Mouse (Mus musculus): Measurements from ENCODE around the gene Trim14. TPM values are rescaled to one million over a fixed set of nuclear protein-coding genes. Genes with fewer than 3 reads are reported as not detected.

Trim14 gene
- polyA plus RNA-seq, 1 experiment from 2014 or later = 0.78 TPM

DNA sequence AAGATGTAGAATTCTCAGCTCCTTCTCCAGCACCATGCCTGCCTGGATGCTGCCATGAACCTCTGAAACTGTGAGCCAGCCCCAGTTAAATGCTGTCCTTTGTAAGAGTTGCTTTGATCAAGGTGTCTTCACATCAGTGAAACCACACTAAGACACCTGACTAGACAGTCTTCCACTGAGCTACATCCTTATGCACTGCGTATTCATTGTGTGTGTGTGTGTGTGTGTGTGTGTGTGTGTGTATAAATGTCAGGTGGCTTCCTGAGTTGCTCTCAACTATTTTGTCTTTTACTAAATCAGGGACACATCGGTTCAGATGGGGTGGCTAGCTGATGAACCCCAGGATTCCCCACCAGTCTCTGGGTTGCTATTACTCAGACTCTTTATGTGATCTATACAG is 56.9 kb downstream of the Trim14 start:
- Histone ChIP-seq H3K27ac (no peak overlapping the region), H3K9me3 (replicated peaks) (no peaks in the 10 kb centered on the region), H3K4me1 (no peaks in the 10 kb centered on the region), H3K4me3 (no peak overlapping the region; the same call in 1 of the 2 replicates), H3K36me3 (peaks cover 47% of the 10 kb centered on the region), H3K27me3 (ENCODE audit: low read depth, poor library complexity, severe bottlenecking) (no peaks in the 10 kb centered on the region)
- no peak for DNase-seq (ENCODE audit: low spot score)
- 93% methylated on average over 2 of the region's 2 CpGs for WGBS

DNA sequence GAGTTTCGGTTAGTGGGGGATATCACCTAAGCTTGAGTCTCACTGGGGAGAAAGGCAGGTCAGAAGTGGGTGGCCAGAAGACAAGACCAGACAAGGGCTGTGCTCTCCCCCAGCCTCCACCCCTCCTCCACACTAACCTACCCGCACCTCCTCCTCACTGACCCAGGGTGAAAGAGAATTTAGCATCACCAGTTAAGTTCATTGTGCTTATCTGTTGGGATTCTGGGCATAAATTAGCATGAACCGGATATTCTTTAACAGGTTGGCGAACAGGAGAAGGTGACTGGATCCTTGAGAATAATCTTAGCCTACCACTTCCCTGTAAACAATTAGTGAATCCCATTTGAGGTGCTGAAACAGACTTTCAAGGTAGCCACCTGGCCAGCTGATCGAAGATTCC is 60.8 kb downstream of the Trim14 start:
- Histone ChIP-seq H3K4me1 (no peaks in the 10 kb centered on the region), H3K27me3 (ENCODE audit: low read depth, poor library complexity, severe bottlenecking) (no peaks in the 10 kb centered on the region), H3K9me3 (replicated peaks) (no peaks in the 10 kb centered on the region), H3K27ac (no peak overlapping the region), H3K36me3 (peaks cover 86% of the 10 kb centered on the region), H3K4me3 (no peak overlapping the region)
- no peak for DNase-seq (ENCODE audit: low spot score)
- WGBS = 93% methylated on average over 5 of the region's 5 CpGs

DNA sequence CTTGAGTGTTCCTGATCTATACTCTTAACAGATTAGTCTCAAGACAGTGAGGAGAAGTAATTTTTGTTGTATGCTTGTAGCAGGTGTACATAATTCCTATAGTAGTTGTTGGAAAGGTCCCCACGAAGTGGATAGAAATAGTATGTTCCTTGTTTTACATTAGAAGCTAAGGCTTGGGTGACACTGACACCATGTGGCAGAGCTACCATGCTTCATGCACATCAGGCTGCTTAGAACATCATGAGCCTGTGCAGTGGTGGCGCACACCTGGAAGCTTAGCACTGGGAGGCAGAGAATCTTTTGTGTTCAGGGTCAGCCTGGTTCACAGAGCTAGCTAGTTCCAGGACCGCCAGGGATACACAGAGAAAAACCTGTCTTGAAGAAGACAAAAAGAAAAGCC is 70.2 kb downstream of the Trim14 start:
- peaks cover 100% of the 10 kb centered on the region for H3K36me3 ChIP-seq
- H3K27ac ChIP-seq = no peak overlapping the region
- no peak overlapping the region for H3K4me3 ChIP-seq
- no peaks in the 10 kb centered on the region for H3K9me3 ChIP-seq (replicated peaks)
- no peaks in the 10 kb centered on the region for H3K27me3 ChIP-seq (ENCODE audit: low read depth, poor library complexity, severe bottlenecking)
- 94% methylated on average over 3 of the region's 3 CpGs for WGBS
- no peaks in the 10 kb centered on the region for H3K4me1 ChIP-seq
- no peak for DNase-seq (ENCODE audit: low spot score)

DNA sequence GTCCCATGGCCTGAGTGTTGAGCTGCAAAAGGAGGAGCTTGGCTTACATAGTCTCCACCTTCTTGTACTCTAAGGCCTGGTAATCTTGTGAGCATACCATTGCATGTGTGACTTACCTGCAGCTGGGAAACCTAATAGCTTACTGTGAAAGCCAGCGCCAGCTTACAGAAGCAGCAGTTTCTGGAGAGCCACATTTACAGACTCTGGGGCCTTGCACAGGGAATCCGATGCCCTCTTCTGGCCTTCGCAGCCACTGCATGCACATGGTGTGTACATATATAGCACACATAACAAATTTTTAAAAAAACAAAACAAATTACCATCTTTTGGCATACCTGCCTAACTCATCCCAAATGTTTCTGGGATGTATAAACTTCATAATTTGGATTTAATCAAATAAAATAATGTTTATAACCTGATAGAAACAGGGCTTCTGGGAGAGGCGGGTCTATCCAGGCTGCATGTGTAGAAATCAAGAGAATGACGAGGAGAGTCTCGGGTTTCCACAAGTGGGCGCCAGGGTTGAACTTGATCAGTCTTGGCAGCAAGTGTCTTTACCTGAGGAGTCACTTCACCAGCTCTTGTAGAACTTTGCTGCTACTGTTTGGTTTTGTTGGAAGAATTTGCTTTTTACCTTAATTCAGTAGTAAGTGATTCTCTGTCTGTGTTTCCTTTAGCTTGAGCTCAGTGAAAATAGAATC is 72.7 kb downstream of the Trim14 start:
- WGBS = 88% methylated on average over 7 of the region's 7 CpGs
- no peak for DNase-seq (ENCODE audit: low spot score)

DNA sequence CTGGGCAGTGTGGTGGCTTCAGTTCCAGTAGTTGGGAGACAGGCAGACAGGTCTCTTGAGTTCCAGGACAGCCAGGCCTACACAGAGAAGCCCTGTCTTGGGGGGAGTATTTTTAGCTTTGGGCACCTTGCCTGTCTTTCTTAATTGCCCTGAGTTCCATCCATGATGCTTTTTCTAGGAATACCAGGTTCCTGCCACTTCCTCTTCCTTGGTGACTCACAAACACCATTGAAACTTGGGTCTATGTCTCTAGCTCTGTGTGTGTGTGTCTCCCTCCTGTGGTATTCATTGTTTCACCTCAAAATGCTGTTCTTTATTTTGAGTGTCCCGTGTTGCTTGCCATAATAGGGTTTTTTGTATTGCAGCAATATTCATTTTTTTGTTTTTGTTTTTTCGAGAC is 77.5 kb downstream of the Trim14 start:
- H3K27me3 ChIP-seq (ENCODE audit: low read depth, poor library complexity, severe bottlenecking) = no peaks in the 10 kb centered on the region
- H3K4me3 ChIP-seq = no peak overlapping the region
- 96% methylated on average over 2 of the region's 2 CpGs for WGBS
- no peak for DNase-seq (ENCODE audit: low spot score)
- H3K9me3 ChIP-seq (replicated peaks) = no peaks in the 10 kb centered on the region
- H3K4me1 ChIP-seq = peaks cover 24% of the 10 kb centered on the region
- H3K36me3 ChIP-seq = peaks cover 72% of the 10 kb centered on the region
- H3K27ac ChIP-seq = no peak overlapping the region

More for the DNA sequence above, 72.7 kb downstream of the Trim14 start:
- Histone ChIP-seq H3K27me3 (ENCODE audit: low read depth, poor library complexity, severe bottlenecking) (no peaks in the 10 kb centered on the region), H3K27ac (no peak overlapping the region), H3K9me3 (replicated peaks) (no peaks in the 10 kb centered on the region), H3K36me3 (peaks cover 96% of the 10 kb centered on the region), H3K4me3 (no peak overlapping the region), H3K4me1 (no peaks in the 10 kb centered on the region)

DNA sequence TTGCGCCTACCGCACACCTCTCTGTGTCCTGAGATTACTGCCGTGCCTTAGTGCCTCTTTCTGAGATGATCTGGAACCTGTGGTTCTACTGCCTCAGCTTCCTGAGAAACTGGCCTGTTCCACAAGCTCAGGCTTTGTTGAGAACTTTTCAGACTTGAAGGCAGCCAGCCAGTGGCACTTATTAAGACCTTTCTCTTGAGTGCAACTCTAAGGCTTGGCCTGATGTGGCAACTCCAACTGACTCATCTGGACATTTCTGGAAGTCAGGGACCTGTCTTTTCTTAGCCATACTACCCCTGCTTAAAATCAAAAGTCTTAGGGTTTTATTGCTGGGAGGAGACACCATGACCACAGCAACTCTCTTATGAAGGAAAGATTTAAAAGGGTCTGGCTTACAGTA is 78.8 kb downstream of the Trim14 start:
- over 99% methylated on average over 3 of the region's 3 CpGs for WGBS
- Histone ChIP-seq H3K4me1 (peaks cover 36% of the 10 kb centered on the region), H3K36me3 (peaks cover 63% of the 10 kb centered on the region)

DNA sequence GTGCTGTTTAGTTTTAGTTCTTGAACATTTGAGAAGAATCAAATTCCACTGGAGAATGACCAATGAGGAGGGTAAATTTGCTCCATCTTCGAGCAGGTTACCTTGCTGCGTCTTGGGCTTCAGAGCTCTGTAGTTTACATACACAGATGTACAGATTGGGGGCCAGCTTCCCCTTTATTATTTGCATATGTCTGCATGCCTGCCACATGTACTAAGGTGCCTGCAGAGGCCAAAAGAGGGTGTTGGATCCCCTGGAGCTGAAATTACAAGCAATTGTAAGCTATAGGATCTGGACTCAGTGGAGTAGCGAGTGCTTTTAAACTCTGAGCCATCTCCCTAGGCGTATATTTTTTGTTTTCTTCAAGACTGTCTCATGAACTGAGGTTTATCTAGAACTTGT is 79.2 kb downstream of the Trim14 start:
- peaks cover 37% of the 10 kb centered on the region for H3K4me1 ChIP-seq
- H3K4me3 ChIP-seq = no peak overlapping the region
- H3K36me3 ChIP-seq = peaks cover 59% of the 10 kb centered on the region
- DNase-seq (ENCODE audit: low spot score) = no peak
- 91% methylated on average over 4 of the region's 4 CpGs for WGBS
- H3K27me3 ChIP-seq (ENCODE audit: low read depth, poor library complexity, severe bottlenecking) = no peaks in the 10 kb centered on the region
- H3K27ac ChIP-seq = no peak overlapping the region
- no peaks in the 10 kb centered on the region for H3K9me3 ChIP-seq (replicated peaks)

More for the DNA sequence above, 78.8 kb downstream of the Trim14 start:
- Histone ChIP-seq H3K9me3 (replicated peaks) (no peaks in the 10 kb centered on the region), H3K27me3 (ENCODE audit: low read depth, poor library complexity, severe bottlenecking) (no peaks in the 10 kb centered on the region), H3K4me3 (no peak overlapping the region), H3K27ac (no peak overlapping the region)
- DNase-seq (ENCODE audit: low spot score) = no peak

DNA sequence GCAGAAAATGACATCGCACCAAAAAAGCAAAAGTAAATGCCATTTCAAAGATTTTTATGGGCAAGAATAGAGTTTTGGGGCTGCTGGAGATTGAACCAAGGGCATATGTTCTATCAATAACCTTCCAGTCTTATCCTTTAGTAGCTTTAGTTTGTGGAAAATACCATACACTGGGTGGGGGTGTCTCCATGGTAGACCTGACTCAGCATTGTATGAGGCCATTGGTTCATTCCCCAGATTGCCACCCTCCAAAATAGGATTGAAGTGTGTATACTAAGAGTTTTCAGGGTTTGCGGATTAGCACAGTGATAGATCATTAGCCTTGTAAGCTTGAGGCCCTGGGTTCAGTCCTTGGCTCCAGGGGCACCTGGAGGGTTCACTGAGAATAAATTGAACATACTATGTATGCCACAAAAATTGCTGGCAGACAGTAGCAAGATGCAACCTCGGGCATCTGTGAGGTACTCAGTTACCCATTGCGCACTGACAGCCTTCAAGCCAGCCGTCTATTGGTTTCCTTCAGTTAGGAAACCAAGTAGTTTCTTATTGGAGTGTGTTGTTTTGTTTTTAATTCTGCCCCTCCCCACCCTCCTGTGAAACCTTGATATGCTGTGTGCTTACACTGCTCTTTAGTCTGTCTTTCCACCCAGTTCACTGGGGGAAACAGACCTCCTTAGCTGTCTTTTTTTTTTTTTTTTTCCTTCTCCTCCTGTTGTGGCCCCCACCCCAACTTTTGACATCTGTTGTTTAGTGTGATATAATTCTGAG is 81.7 kb downstream of the Trim14 start:
- no peaks in the 10 kb centered on the region for H3K9me3 ChIP-seq (replicated peaks)
- no peaks in the 10 kb centered on the region for H3K27me3 ChIP-seq (ENCODE audit: low read depth, poor library complexity, severe bottlenecking)
- H3K4me3 ChIP-seq = peak overlapping the region; percentile 90
- H3K4me1 ChIP-seq = peaks cover 47% of the 10 kb centered on the region
- WGBS = 90% methylated on average over 5 of the region's 5 CpGs
- H3K36me3 ChIP-seq = peaks cover 35% of the 10 kb centered on the region
- no peak overlapping the region for H3K27ac ChIP-seq
- no peak for DNase-seq (ENCODE audit: low spot score)

DNA sequence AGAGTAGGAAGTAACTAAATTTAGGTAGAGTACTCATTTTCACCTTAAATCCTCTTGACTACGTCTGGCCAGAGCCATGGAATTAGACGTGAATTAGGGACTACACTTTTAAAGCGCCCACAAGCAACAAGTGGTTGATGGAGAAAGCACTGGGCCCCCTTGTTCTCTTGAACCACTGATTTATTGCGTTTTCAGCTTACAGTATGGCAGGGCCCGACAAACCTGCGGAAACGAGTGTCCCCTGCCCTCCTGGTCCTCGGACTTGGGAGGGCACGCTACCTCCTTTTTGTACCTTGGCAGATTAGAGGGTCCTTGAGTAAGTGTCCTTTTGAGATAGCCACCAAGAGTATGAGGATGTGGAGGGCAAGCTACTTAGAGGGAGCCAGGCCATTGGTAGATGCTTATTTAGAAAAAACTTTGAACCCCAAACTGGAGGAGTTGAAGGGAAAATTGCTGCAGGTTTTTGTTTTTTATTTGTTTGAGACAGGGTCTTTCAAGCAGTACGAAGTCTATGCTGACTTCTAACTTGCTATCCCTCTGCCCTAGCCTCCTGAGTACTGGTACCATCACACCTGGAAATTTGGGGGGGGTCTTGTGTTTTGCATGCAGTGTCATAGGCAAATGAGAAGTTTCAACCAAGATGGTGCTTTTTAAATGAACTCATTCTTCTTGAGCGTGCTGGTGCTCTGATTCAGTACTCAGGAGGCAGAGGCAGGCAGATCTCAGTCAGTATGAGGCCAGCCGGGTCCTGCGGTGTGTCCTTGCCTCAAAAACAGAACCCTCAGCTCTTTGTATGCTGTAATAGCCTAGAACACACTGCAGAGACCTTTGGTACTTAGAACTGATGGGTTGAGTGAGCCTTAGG is 82.9 kb downstream of the Trim14 start:
- peaks cover 27% of the 10 kb centered on the region for H3K36me3 ChIP-seq
- peaks cover 47% of the 10 kb centered on the region for H3K4me1 ChIP-seq
- 33% methylated on average over 13 of the region's 13 CpGs for WGBS
- no peaks in the 10 kb centered on the region for H3K27me3 ChIP-seq (ENCODE audit: low read depth, poor library complexity, severe bottlenecking)
- H3K9me3 ChIP-seq (replicated peaks) = no peaks in the 10 kb centered on the region
- H3K4me3 ChIP-seq = peak overlapping the region; percentile 90
- no peak for DNase-seq (ENCODE audit: low spot score)
- H3K27ac ChIP-seq = peak overlapping the region; percentile 100

DNA sequence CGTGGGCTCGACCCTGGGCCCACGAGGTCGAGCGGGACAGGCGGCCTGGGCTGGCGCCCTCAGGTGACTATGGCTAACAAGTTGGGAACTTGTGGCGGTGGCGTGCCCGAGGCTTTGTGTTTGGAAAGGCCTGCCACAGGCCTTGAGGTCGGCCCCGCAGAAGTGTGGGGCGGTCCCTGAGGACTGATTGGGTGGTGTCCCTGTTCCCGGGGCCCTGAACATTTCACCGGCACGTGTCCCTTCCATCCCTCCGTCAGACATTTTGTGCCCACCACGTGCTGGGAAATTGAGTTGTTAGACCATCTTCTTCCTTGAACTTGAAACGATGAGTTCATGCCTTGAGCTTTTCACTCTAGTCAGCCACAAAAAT is 83.5 kb downstream of the Trim14 start:
- WGBS = under 1% methylated on average over 19 of the region's 19 CpGs
- peaks cover 47% of the 10 kb centered on the region for H3K4me1 ChIP-seq
- H3K27ac ChIP-seq = peak overlapping the region; percentile 100
- H3K36me3 ChIP-seq = peaks cover 20% of the 10 kb centered on the region
- peak overlapping the region; percentile 90 for H3K4me3 ChIP-seq
- no peaks in the 10 kb centered on the region for H3K27me3 ChIP-seq (ENCODE audit: low read depth, poor library complexity, severe bottlenecking)
- H3K9me3 ChIP-seq (replicated peaks) = no peaks in the 10 kb centered on the region
- peak; percentile 83 for DNase-seq (ENCODE audit: low spot score)

DNA sequence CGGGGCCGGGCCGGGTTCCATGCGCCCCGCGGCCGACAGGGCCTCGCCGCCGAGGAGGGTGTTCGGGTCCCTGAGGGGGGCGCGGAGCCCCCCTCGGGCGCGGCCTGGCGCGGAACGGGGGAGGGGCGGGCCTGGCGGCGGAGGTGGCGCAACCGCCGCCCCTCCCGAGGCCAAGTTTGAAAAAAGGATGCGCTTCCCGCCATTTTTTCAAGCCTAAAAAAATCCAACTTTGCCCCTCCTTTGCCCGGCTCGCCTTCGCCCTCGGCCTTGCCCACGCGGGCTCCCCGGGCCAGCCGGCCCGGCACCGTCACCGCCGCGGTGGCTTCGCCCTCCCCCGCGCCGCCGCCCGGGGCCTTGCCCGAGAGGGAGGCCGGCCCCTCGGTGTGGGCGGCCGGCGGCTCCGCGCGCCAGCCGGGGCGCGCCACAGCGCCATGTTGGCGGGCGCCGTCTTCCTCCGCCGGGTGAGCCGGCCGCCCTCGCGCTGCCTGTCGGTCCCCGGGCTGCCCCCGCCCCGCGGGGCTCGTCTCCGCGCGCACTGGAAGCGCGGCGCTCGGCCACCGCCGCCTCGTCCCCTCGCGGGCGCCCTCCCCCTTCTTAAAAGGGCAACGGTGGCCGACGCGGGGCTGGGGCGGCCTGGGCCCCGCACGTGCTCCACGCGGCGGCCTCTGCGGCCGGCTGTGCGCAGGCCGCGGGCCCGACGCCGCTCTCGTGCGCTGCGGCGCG is 84.0 kb downstream of the Trim14 start:
- WGBS = under 1% methylated on average over 103 of the region's 111 CpGs
- Histone ChIP-seq H3K36me3 (peaks cover 15% of the 10 kb centered on the region), H3K9me3 (replicated peaks) (no peaks in the 10 kb centered on the region), H3K27me3 (ENCODE audit: low read depth, poor library complexity, severe bottlenecking) (no peaks in the 10 kb centered on the region), H3K4me3 (peak overlapping the region; percentile 90), H3K27ac (peak overlapping the region; percentile 100), H3K4me1 (peaks cover 47% of the 10 kb centered on the region)
- peak; percentile 75 for DNase-seq (ENCODE audit: low spot score)

DNA sequence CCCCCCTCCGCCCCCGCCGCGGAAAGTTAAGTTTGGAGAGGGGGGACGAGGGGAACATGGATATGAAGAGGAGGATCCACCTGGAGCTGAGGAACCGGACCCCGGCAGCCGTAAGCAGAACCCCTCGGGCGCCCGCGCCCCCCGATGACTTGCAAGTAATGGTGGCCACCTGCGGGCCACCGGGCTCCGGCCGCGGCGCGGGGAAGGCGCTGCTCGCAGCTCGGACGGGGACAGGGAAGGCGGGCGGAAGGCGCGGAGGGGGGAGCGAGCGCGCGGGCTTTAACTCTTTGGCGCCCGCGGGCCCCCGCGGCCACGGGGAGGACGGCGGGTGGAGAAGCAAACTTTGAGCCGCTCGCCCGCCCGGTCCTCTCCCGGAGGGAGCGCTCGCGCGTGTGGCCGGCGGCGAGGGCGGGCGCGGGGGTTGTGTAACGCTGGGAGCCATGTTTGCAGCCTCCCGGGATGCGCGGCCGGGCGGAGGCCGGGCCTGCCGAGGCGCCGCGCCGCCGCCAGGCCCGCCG is 84.6 kb downstream of the Trim14 start:
- Histone ChIP-seq H3K4me1 (peaks cover 41% of the 10 kb centered on the region), H3K36me3 (peaks cover 9% of the 10 kb centered on the region), H3K27ac (peak overlapping the region; percentile 100), H3K27me3 (ENCODE audit: low read depth, poor library complexity, severe bottlenecking) (no peaks in the 10 kb centered on the region), H3K9me3 (replicated peaks) (no peaks in the 10 kb centered on the region), H3K4me3 (peak overlapping the region; percentile 90)
- peak; percentile 78 for DNase-seq (ENCODE audit: low spot score)
- WGBS = under 1% methylated on average over 69 of the region's 70 CpGs

Measured in limb, embryonic 10.5 days (tissue).